Mouse (Mus musculus) midbrain, embryonic 10.5 days (tissue): Measurements from ENCODE around the gene C1rl. TPM values are rescaled to one million over a fixed set of nuclear protein-coding genes. Genes with fewer than 3 reads are reported as not detected.

Experiments used
- DNase-seq: peaks from one replicate; pipeline ENCODE4 v3.0.0-alpha.2; 2017; ENCODE audit warnings: low spot score
- H3K27ac ChIP-seq: fragments of 300-500 bp; sonication (generic); replicated peaks from 2 replicates; pipeline ENCODE4 v1.5.1; 2016; ENCODE audit warnings: mild to moderate bottlenecking
- H3K27me3 ChIP-seq: fragments of 300-500 bp; sonication (generic); 2 replicates; pipeline ENCODE4 v1.6.1; 2016; ENCODE audit warnings: low read depth, mild to moderate bottlenecking; ENCODE audit not compliant: poor library complexity, severe bottlenecking
- H3K36me3 ChIP-seq: fragments of 300-500 bp; sonication (generic); 2 replicates; pipeline ENCODE4 v1.6.1; 2016; ENCODE audit warnings: mild to moderate bottlenecking, moderate library complexity
- H3K4me1 ChIP-seq: fragments of 300-500 bp; sonication (generic); 2 replicates; pipeline ENCODE4 v1.6.1; 2016
- H3K4me3 ChIP-seq: fragments of 300-500 bp; sonication (generic); 2 replicates; pipeline ENCODE4 v1.5.1; 2016; ENCODE audit warnings: mild to moderate bottlenecking, moderate library complexity
- H3K9me3 ChIP-seq: fragments of 300-500 bp; sonication (generic); replicated peaks from 2 replicates; pipeline ENCODE4 v1.6.1; 2016; ENCODE audit warnings: mild to moderate bottlenecking
- WGBS: fragments of 180-500 bp; shearing (Covaris S2); methylation state at CpG from one replicate; pipeline ENCODE4 v1.1.7; 2016; 5-methylcytosine and 5-hydroxymethylcytosine counted together
- polyA plus RNA-seq: library from polyadenylated mRNA; unstranded; fragments of >200 nt; fragmentation: Nextera tagmentation; extraction: Ambion mirVana; gene quantifications from 2 replicates; pipeline ENCODE4 v1.2.1, GENCODE M21; 2016

C1rl gene
- polyA plus RNA-seq = 0.14 and 0.28 TPM in 2 replicates

DNA sequence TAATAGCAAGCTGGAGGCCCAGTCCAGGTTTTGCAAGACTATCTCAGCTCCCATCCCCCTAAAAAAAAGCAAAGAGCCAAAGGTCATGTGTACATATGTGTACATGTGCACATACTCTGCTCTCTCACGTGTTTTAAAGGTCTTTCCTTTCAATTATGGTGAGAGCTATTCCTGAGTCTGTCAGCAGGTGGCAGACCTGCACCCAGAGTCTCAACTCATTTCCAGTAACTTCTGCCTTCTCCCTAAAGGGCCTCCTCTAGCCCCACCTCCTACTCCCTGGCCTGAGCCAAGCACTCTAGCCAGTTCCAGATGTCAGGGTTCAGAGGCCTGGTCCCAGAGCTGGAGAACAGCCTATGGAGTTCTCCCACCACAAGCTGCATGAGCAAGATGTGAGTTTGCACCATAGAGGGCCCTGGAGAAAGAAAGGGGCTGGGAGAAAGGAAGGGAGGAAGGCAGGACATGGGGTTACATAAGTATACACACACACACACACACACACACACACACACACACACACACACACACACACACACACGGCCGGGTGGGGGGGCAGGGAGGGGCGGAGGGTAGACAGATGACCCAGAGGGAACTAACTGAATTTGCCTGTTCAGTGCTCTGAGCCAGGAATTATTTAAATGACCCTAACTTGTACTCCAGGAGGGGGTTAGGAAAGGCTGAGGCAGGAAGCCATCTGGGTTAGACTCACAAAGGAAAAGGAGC lies at the start of gene C1rl:
Gene C1rl, plus strand, starts transcription at position 272 of the 720 bp plus-strand sequence.
- 0 out of 2 replicates have a peak, but pooled peaks cover 6% of the 10 kb centered on the region for H3K9me3 ChIP-seq
- peak within 1 kb of the TSS; percentile 29; the same call in 1 of the 2 replicates for H3K27ac ChIP-seq
- no peaks in the 10 kb centered on the region for H3K27me3 ChIP-seq
- DNase-seq = peak; percentile 60
- WGBS = 59% methylated on average over 4 of the region's 4 CpGs
- H3K4me1 ChIP-seq = no peaks in the 10 kb centered on the region
- H3K4me3 ChIP-seq = no peak within 1 kb of the TSS
- no peaks in the 10 kb centered on the region for H3K36me3 ChIP-seq

DNA sequence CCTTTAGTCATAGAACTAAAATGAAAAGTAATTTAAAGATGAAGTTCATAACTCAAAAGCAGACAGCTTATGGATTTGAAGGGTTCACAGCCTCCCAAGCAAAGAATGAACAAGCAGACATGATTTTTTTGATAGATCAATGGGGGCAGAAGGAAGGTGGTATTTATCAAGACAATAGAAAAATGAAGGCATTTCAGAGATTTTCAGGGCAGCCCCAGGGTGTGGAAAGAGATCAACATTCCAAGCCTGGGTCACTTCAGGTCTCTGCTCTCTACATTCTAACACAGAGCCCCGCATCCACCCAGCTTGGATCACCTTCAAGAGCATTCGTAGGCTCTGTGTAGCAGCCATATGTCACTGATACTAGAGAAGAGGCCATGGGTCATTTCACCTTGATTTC lies 49.6 kb upstream of the C1rl start:
- no peaks in the 10 kb centered on the region for H3K27me3 ChIP-seq
- 83% methylated on average over 2 of the region's 2 CpGs for WGBS
- no peaks in the 10 kb centered on the region for H3K9me3 ChIP-seq
- H3K4me3 ChIP-seq = no peak overlapping the region
- no peaks in the 10 kb centered on the region for H3K4me1 ChIP-seq
- no peak for DNase-seq
- H3K36me3 ChIP-seq = no peaks in the 10 kb centered on the region
- no peak overlapping the region for H3K27ac ChIP-seq

DNA sequence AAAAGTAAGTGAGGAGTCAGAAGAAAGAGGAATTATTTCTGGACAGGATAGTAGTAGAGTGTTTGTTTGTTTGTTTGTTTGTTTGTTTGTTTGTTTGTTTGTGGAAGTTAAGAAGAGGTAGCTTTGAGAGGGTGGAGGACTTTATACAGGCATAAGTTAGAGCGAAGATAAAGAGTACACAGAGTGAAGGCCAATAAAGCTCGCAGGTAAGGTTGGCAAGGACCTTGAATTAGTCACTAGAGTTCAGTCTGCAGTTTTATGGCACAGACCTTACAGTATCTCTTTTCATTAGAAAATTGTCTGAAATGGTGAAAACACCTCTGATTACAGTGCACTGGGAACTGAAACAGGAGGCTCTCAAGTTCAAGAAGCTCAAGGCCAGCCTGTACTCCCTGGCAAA lies 46.9 kb upstream of the C1rl start:
- Histone ChIP-seq H3K4me3 (no peak overlapping the region), H3K4me1 (no peaks in the 10 kb centered on the region), H3K27me3 (no peaks in the 10 kb centered on the region), H3K9me3 (no peaks in the 10 kb centered on the region), H3K36me3 (peaks cover 2% of the 10 kb centered on the region; the same call in 1 of the 2 replicates), H3K27ac (no peak overlapping the region)
- WGBS = 86% methylated on average over 2 of the region's 2 CpGs
- no peak for DNase-seq

DNA sequence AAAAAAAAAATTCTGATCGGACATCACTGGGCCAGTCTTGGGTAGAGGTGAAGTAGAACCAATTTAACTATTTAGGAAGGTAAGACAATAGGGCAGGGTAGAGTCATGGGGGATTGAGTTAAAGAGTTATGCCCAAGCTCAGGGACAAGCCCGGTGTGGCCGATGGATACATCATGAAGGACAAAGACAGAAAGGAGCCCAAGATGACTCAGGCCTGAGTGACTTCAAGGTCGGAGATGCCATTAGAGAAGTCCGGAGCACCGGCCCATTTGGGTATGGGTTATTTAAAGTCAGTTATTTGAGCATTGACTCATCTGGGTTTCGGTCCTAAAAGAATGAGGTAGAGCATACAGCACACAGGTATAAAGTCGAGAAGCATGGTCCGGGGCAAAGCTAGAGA lies 46.5 kb upstream of the C1rl start:
- peaks cover 2% of the 10 kb centered on the region; the same call in 1 of the 2 replicates for H3K36me3 ChIP-seq
- H3K4me3 ChIP-seq = no peak overlapping the region
- WGBS = 93% methylated on average over 9 of the region's 9 CpGs
- H3K27me3 ChIP-seq = no peaks in the 10 kb centered on the region
- no peaks in the 10 kb centered on the region for H3K9me3 ChIP-seq
- no peak overlapping the region for H3K27ac ChIP-seq
- H3K4me1 ChIP-seq = no peaks in the 10 kb centered on the region
- DNase-seq = no peak

DNA sequence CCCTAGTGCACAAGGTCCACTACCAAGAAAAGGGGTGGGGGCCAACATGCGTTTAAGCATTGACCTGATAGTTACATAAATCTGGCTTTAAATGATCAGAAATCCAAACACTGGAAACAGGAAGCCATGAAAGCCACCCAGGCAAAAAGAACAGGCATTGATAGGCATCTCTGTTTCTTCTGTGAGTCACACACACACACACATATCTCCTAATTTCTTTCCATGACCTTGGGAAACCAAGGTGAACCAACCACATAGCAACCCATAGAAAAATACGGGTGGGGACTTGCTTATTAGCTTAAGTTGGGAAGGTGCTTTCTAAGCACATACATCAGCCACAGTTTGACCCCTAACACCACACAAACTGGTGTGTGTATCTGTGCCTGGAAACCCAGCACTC lies 45.6 kb upstream of the C1rl start:
- no peak overlapping the region for H3K27ac ChIP-seq
- 87% methylated on average over 2 of the region's 2 CpGs for WGBS
- H3K36me3 ChIP-seq = peaks cover 2% of the 10 kb centered on the region; the same call in 1 of the 2 replicates
- no peak overlapping the region for H3K4me3 ChIP-seq
- H3K27me3 ChIP-seq = no peaks in the 10 kb centered on the region
- no peaks in the 10 kb centered on the region for H3K9me3 ChIP-seq
- H3K4me1 ChIP-seq = 0 out of 2 replicates have a peak, but pooled peaks cover 3% of the 10 kb centered on the region
- DNase-seq = no peak

DNA sequence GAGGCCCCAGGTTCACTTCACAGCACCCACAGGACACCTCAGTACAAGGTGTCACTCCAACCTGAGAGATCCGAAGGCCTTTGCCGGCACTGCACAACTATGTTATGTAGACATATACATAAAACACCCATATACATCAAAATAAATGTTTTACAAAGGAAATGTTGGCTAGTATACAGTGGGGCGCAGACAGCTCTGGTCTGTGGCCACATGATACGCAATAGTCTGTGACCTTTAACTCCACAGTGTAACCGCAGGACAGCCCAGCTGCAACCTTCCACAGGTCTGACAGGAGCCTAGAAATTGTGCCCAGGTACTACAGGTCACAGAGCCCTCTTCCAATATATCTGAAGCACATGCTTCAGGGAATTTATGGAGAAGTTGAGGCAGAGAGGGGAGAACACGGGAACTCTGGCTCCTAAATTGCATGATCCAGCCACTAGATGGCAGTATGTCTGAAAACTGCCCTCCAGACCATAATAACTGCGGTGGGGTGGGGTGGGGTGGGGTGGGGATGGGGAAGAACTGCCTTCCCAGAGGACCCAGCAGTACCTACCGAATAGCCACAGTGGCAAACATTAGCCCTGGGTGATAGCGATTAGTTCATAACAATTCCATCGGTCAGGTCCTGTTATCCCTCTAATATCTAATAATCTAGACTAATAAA lies 44.6 kb upstream of the C1rl start:
- WGBS = 69% methylated on average over 10 of the region's 10 CpGs
- DNase-seq = no peak

DNA sequence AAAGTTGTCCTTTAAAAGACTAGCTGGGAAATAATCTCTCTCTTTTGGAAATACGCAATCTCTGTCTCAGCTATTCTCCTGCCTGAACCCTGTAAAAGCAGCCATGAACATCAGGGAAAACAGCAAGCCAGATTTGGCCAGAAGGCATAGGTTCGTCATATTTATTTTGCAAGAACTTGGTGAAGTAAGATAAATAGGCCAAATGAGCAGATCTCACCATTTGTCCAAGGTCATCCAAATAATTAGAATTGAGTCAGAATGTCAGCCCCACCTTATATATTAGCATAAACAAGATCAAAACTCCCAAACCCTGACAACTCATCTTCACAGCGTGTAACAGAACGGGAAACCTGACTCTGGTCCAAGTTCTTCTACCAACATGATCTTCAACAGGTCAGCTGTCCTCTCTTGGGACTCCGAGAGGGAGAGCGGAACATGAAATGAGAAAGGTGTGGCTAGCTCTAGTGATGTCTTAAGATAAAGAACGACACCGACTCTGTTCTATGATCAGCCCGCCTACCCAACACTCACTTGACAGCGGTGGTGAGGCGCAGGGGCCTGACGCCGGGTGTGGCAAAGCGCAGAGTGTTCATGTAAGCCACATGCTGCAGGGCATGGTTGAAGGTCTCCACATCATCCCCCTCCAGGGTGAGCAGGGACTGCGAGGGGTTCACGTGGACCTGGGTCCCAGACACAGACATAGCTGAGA lies 43.8 kb upstream of the C1rl start:
- Histone ChIP-seq H3K9me3 (no peaks in the 10 kb centered on the region), H3K27me3 (no peaks in the 10 kb centered on the region), H3K4me3 (no peak overlapping the region), H3K4me1 (0 out of 2 replicates have a peak, but pooled peaks cover 3% of the 10 kb centered on the region), H3K36me3 (peaks cover 2% of the 10 kb centered on the region; the same call in 1 of the 2 replicates), H3K27ac (no peak overlapping the region)
- WGBS = 90% methylated on average over 16 of the region's 16 CpGs
- DNase-seq = no peak

More for the DNA sequence above, 44.6 kb upstream of the C1rl start:
- Histone ChIP-seq H3K9me3 (no peaks in the 10 kb centered on the region), H3K4me1 (0 out of 2 replicates have a peak, but pooled peaks cover 3% of the 10 kb centered on the region), H3K27me3 (no peaks in the 10 kb centered on the region), H3K36me3 (peaks cover 2% of the 10 kb centered on the region; the same call in 1 of the 2 replicates), H3K27ac (no peak overlapping the region), H3K4me3 (no peak overlapping the region)

DNA sequence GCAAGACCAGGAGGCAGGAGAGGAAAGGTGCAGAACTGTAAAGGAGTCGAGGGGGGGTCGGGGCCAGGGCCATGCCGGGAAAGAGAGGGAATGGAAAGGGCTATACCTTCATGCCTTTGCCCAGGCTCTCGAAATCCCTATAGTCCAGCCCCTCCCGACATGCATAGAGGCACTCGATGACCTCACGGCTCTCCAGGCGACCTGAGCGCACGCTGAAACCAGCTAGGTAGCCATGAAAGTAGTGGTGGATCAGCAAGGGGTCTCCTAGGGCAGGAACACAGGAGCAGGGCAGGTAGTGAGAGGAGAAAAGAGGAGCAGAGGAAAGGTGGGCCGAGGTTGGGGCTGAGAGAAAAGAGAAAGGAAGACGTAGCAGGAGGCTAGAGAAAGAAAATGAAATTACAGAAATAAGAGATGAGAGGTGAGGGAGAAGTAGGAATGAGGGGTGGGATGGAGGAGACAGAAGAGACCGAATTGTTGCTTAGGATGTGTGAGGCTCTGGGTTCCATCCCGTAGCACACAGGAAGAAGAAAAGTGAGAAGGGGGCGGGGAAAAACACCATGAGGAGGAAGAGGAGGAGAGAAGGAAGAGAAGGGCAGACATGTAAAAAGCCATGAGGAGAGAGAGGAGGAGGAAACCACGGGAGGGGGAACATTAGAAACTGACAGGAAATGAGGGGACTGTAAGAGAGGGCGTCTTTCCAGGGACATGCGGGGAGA lies 43.1 kb upstream of the C1rl start:
- DNase-seq = no peak
- no peaks in the 10 kb centered on the region for H3K9me3 ChIP-seq
- H3K4me3 ChIP-seq = no peak overlapping the region
- H3K4me1 ChIP-seq = 0 out of 2 replicates have a peak, but pooled peaks cover 3% of the 10 kb centered on the region
- no peaks in the 10 kb centered on the region for H3K27me3 ChIP-seq
- no peak overlapping the region for H3K27ac ChIP-seq
- peaks cover 2% of the 10 kb centered on the region; the same call in 1 of the 2 replicates for H3K36me3 ChIP-seq
- WGBS = 91% methylated on average over 18 of the region's 18 CpGs

DNA sequence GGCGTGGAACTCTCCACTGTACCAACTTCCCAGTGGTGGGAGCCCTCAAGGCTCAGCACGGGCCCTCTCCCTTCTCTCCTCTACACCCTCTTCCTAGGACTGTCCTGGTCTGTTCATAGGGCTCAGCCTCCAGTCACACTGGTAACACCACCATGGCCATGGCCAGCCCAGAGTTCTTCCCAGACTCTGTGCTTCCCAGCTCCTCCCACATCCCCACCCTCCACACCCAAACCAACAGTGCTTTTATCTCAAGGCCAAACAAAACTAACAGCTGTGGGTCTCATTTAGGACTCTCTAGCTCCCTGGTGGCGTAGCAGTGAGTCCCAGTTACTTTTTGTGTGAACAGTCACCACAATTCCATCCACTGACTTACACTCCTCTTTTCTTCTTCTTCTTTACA lies 40.9 kb upstream of the C1rl start:
- no peaks in the 10 kb centered on the region for H3K9me3 ChIP-seq
- H3K27ac ChIP-seq = no peak overlapping the region
- 75% methylated on average over 3 of the region's 3 CpGs for WGBS
- H3K4me3 ChIP-seq = no peak overlapping the region
- peaks cover 2% of the 10 kb centered on the region; the same call in 1 of the 2 replicates for H3K36me3 ChIP-seq
- no peaks in the 10 kb centered on the region for H3K27me3 ChIP-seq
- DNase-seq = no peak
- 0 out of 2 replicates have a peak, but pooled peaks cover 3% of the 10 kb centered on the region for H3K4me1 ChIP-seq

DNA sequence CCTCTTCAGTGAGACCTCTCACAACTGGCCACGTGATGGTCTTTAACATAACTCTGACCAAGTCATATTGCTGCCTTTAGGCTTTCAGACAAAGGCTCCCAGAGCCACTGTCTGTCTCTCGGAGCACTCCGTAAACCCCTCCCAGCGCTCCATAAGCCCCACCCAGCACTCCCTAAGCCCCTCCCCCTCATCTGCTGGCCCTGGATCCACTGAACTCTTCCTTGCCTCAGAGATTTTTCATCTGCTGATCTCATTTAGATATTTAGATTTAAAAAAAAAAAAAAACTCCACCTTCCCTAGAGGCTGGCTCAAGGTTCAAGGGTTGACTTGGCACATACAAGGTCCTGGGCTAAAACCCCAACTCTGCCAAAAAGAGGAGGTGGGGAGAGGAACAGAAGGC lies 39.2 kb upstream of the C1rl start:
- Histone ChIP-seq H3K27me3 (no peaks in the 10 kb centered on the region), H3K27ac (no peak overlapping the region), H3K4me1 (0 out of 2 replicates have a peak, but pooled peaks cover 3% of the 10 kb centered on the region), H3K4me3 (no peak overlapping the region), H3K9me3 (no peaks in the 10 kb centered on the region), H3K36me3 (peaks cover 2% of the 10 kb centered on the region; the same call in 1 of the 2 replicates)
- 53% methylated on average over 4 of the region's 4 CpGs for WGBS
- no peak for DNase-seq

DNA sequence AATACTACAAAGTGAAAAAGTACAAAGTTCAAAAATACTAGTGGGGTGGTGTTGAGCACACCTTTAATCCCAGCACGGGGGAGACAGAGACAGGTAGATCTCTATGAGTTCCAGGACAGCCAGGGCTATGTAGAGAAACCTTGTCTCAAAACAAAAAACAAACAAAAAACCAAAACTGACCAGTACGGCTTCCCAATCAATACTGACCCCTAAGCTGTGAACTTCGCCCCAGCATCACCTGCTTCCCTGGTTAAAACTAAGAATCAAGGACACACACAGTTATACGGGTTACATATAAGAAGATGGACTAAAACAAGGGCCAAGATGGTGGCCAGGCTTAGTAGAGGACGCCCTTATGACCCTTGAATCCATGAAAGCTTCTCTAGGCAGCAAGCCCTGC lies 36.7 kb upstream of the C1rl start:
- WGBS = 93% methylated on average over 5 of the region's 5 CpGs
- H3K27me3 ChIP-seq = no peaks in the 10 kb centered on the region
- DNase-seq = no peak
- H3K9me3 ChIP-seq = no peaks in the 10 kb centered on the region
- H3K4me1 ChIP-seq = 0 out of 2 replicates have a peak, but pooled peaks cover 3% of the 10 kb centered on the region
- H3K27ac ChIP-seq = no peak overlapping the region
- no peaks in the 10 kb centered on the region for H3K36me3 ChIP-seq
- no peak overlapping the region for H3K4me3 ChIP-seq

DNA sequence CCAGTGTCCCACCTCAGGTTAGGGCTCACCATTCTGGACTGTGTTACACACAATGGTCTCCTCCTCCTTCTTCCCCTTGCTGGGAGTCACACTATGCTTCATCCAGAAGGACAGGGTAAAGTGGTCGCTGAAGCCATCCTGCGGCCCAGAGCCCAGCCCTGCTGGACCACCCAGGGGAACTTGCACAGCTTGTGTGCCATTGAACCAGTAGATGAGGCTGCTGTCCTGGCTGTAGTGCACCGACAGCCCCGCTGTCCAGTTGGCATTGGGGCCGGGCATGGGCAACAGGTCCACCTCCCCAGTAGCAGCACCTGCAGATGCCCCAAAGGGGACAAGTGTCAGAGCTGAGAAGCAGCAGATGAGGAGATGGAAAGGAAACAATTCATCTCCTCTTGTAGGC lies 35.1 kb upstream of the C1rl start:
- 93% methylated on average over 5 of the region's 5 CpGs for WGBS
- DNase-seq = no peak

More for the DNA sequence above, 35.1 kb upstream of the C1rl start:
- Histone ChIP-seq H3K36me3 (no peaks in the 10 kb centered on the region), H3K9me3 (no peaks in the 10 kb centered on the region), H3K4me1 (no peaks in the 10 kb centered on the region), H3K4me3 (no peak overlapping the region), H3K27me3 (no peaks in the 10 kb centered on the region), H3K27ac (no peak overlapping the region)
